Mouse (Mus musculus) myocyte (in vitro differentiated cells): ENCODE measurements around the gene Actr8. TPM values are rescaled to one million over a fixed set of nuclear protein-coding genes. Genes with fewer than 3 reads are reported as not detected.

Experiments
- H3K27me3 ChIP-seq: one replicate; pipeline ENCODE4 v1.6.1; 2011; ENCODE audit not compliant: control insufficient read depth, insufficient read depth, insufficient read length
- H3K36me3 ChIP-seq: one replicate; pipeline ENCODE4 v1.6.1; 2011; ENCODE audit not compliant: control insufficient read depth, insufficient read depth
- H3K4me2 ChIP-seq: one replicate; pipeline ENCODE4 v1.6.1; 2011; ENCODE audit warnings: low read depth, control low read depth
- H3K4me3 ChIP-seq: one replicate; pipeline ENCODE4 v1.5.1; 2011; ENCODE audit warnings: mild to moderate bottlenecking, control low read depth, moderate library complexity
- H3K79me2 ChIP-seq: one replicate; pipeline ENCODE4 v1.6.1; 2011; ENCODE audit not compliant: control insufficient read depth, insufficient read depth
- H3ac ChIP-seq: one replicate; pipeline ENCODE4 v1.6.1; 2011; ENCODE audit not compliant: control insufficient read depth, insufficient read length
- CEBPB ChIP-seq: IDR thresholded peaks from 2 replicates; pipeline ENCODE4 v1.6.1; 2011; ENCODE audit warnings: mild to moderate bottlenecking, moderate library complexity; ENCODE audit not compliant: poor library complexity, insufficient read depth, severe bottlenecking
- E2F4 ChIP-seq: IDR thresholded peaks from one replicate; pipeline ENCODE4 v1.6.1; 2011; ENCODE audit warnings: mild to moderate bottlenecking, control low read depth, moderate library complexity; ENCODE audit not compliant: insufficient read depth
- MAX ChIP-seq: IDR thresholded peaks from one replicate; pipeline ENCODE4 v1.6.1; 2011; ENCODE audit warnings: low read depth, mild to moderate bottlenecking, control low read depth
- MYOD1 ChIP-seq, 3 experiments: IDR thresholded peaks; one replicate each; pipeline ENCODE4 v1.6.1; 2011; ENCODE audit warnings: control low read depth in 2 of 3, low read depth in 2 of 3, mild to moderate bottlenecking in 2 of 3, moderate library complexity in 1 of 3; ENCODE audit not compliant: insufficient read length in 2 of 3, control insufficient read depth in 1 of 3
- MYOG ChIP-seq, 3 experiments: IDR thresholded peaks; one replicate each; pipeline ENCODE4 v1.6.1; 2011; ENCODE audit warnings: control low read depth in 2 of 3, low read depth in 2 of 3, mild to moderate bottlenecking in 2 of 3; ENCODE audit not compliant: insufficient read length in 2 of 3, control insufficient read depth in 1 of 3, insufficient read depth in 1 of 3
- POLR2A ChIP-seq: IDR thresholded peaks from one replicate; pipeline ENCODE4 v1.6.1; 2011; ENCODE audit warnings: low read depth, mild to moderate bottlenecking, control low read depth, moderate library complexity; ENCODE audit not compliant: insufficient read length
- POLR2AphosphoS2 ChIP-seq: IDR thresholded peaks from one replicate; pipeline ENCODE4 v1.6.1; 2011; ENCODE audit warnings: low read depth, control low read depth; ENCODE audit not compliant: insufficient read length
- REST ChIP-seq: IDR thresholded peaks from one replicate; pipeline ENCODE4 v1.6.1; 2011; ENCODE audit warnings: mild to moderate bottlenecking, control low read depth, moderate library complexity; ENCODE audit not compliant: insufficient read depth, insufficient read length
- SRF ChIP-seq: IDR thresholded peaks from one replicate; pipeline ENCODE4 v1.6.1; 2011; ENCODE audit warnings: low read depth; ENCODE audit not compliant: control insufficient read depth, insufficient read length
- TCF12 ChIP-seq: IDR thresholded peaks from one replicate; pipeline ENCODE4 v1.6.1; 2011; ENCODE audit warnings: mild to moderate bottlenecking, control low read depth; ENCODE audit not compliant: poor library complexity, insufficient read depth, severe bottlenecking
- TCF3 ChIP-seq: IDR thresholded peaks from one replicate; pipeline ENCODE4 v1.6.1; 2011; ENCODE audit warnings: low read depth, control low read depth; ENCODE audit not compliant: insufficient read length
- USF1 ChIP-seq: IDR thresholded peaks from one replicate; pipeline ENCODE4 v1.6.1; 2011; ENCODE audit warnings: low read depth, mild to moderate bottlenecking, control low read depth, moderate library complexity
- polyA plus RNA-seq: library from polyadenylated mRNA; unstranded; fragments of >200 nt; fragmentation: generic; extraction: Trizol; gene quantifications from one replicate; pipeline ENCODE4 v1.2.1, GENCODE M21; 2012; ENCODE audit warnings: missing spikeins

The Actr8 gene
- polyA plus RNA-seq, 1 experiment, result 26.8 TPM

- Histone ChIP-seq H3K27me3 (no peaks in the 10 kb centered on the region), H3K36me3 (no peaks in the 10 kb centered on the region), H3ac (no peak overlapping the region), H3K4me2 (no peak overlapping the region), H3K4me3 (no peak overlapping the region), H3K79me2 (no peaks in the 10 kb centered on the region)
- TF ChIP-seq MYOG (IDR thresholded peaks at IDR 0.05; ENCODE audit: control insufficient read depth in 1 of 3, insufficient read depth in 1 of 3, insufficient read length in 2 of 3, low read depth in 2 of 3) (no peak), MAX (no peak), TCF3 (no peak), POLR2AphosphoS2 (no peak), E2F4 (no peak), USF1 (no peak), SRF (no peak), REST (no peak), TCF12 (no peak), CEBPB (no peak), MYOD1 (IDR thresholded peaks at IDR 0.05; ENCODE audit: control insufficient read depth in 1 of 3, insufficient read length in 2 of 3, low read depth in 2 of 3) (no peak), POLR2A (no peak)
Observed at GRCm38 (mm10) chr14:30027378-30027777, 49.2 kb downstream of the Actr8 start.

- Histone ChIP-seq H3K79me2 (no peaks in the 10 kb centered on the region), H3K4me3 (no peak overlapping the region), H3K27me3 (no peaks in the 10 kb centered on the region), H3K36me3 (no peaks in the 10 kb centered on the region), H3K4me2 (no peak overlapping the region), H3ac (no peak overlapping the region)
- TF ChIP-seq MAX (no peak), REST (no peak), SRF (no peak), MYOD1 (IDR thresholded peaks at IDR 0.05; ENCODE audit: control insufficient read depth in 1 of 3, insufficient read length in 2 of 3, low read depth in 2 of 3) (no peak), CEBPB (no peak), MYOG (IDR thresholded peaks at IDR 0.05; ENCODE audit: control insufficient read depth in 1 of 3, insufficient read depth in 1 of 3, insufficient read length in 2 of 3, low read depth in 2 of 3) (no peak), POLR2AphosphoS2 (no peak), TCF12 (no peak), TCF3 (no peak)
Observed at GRCm38 (mm10) chr14:30033405-30033804, 55.3 kb downstream of the Actr8 start.

- TF ChIP-seq MYOG (IDR thresholded peaks at IDR 0.05; ENCODE audit: control insufficient read depth in 1 of 3, insufficient read depth in 1 of 3, insufficient read length in 2 of 3, low read depth in 2 of 3) (no peak), MAX (no peak), TCF3 (no peak), E2F4 (no peak), REST (no peak), MYOD1 (IDR thresholded peaks at IDR 0.05; ENCODE audit: control insufficient read depth in 1 of 3, insufficient read length in 2 of 3, low read depth in 2 of 3) (no peak), POLR2A (no peak), USF1 (no peak), POLR2AphosphoS2 (no peak), SRF (no peak), CEBPB (no peak), TCF12 (no peak)
- H3K4me2 ChIP-seq, result no peak overlapping the region
- no peak overlapping the region for H3K4me3 ChIP-seq
- H3ac ChIP-seq, result no peak overlapping the region
- H3K79me2 ChIP-seq, result no peaks in the 10 kb centered on the region
- H3K36me3 ChIP-seq, result no peaks in the 10 kb centered on the region
- no peaks in the 10 kb centered on the region for H3K27me3 ChIP-seq
Observed at GRCm38 (mm10) chr14:30038431-30038830, 60.3 kb downstream of the Actr8 start.

- H3K27me3 ChIP-seq, result no peaks in the 10 kb centered on the region
- no peaks in the 10 kb centered on the region for H3K79me2 ChIP-seq
- TF ChIP-seq REST (no peak), POLR2A (no peak), MYOG (IDR thresholded peaks at IDR 0.05; ENCODE audit: control insufficient read depth in 1 of 3, insufficient read depth in 1 of 3, insufficient read length in 2 of 3, low read depth in 2 of 3) (no peak), MYOD1 (IDR thresholded peaks at IDR 0.05; ENCODE audit: control insufficient read depth in 1 of 3, insufficient read length in 2 of 3, low read depth in 2 of 3) (no peak), POLR2AphosphoS2 (no peak), TCF12 (no peak), CEBPB (no peak), MAX (no peak), USF1 (no peak), TCF3 (no peak), E2F4 (no peak), SRF (no peak)
- H3ac ChIP-seq, result no peak overlapping the region
- no peaks in the 10 kb centered on the region for H3K36me3 ChIP-seq
- H3K4me2 ChIP-seq, result no peak overlapping the region
- H3K4me3 ChIP-seq, result no peak overlapping the region
Observed at GRCm38 (mm10) chr14:30039413-30039812, 61.3 kb downstream of the Actr8 start.

- H3ac ChIP-seq, result no peak overlapping the region
- H3K27me3 ChIP-seq, result peaks cover 3% of the 10 kb centered on the region
- H3K4me3 ChIP-seq, result no peak overlapping the region
- TF ChIP-seq E2F4 (no peak), MYOG (IDR thresholded peaks at IDR 0.05; ENCODE audit: control insufficient read depth in 1 of 3, insufficient read depth in 1 of 3, insufficient read length in 2 of 3, low read depth in 2 of 3) (no peak), USF1 (no peak), CEBPB (no peak), POLR2AphosphoS2 (no peak), SRF (no peak), POLR2A (no peak), TCF3 (no peak)
- no peaks in the 10 kb centered on the region for H3K36me3 ChIP-seq
- H3K4me2 ChIP-seq, result no peak overlapping the region
- no peaks in the 10 kb centered on the region for H3K79me2 ChIP-seq
Observed at GRCm38 (mm10) chr14:30041836-30042235, 63.7 kb downstream of the Actr8 start.
